Mouse (Mus musculus) frontal cortex, adult 2 months (tissue): ENCODE data around the gene Arvcf. TPM values are rescaled to one million over a fixed set of nuclear protein-coding genes. Genes with fewer than 3 reads are reported as not detected.

ENCODE experiments used
- DNase-seq, 2 experiments: peaks; one replicate each; pipeline ENCODE4 v3.0.0; 2022; ENCODE audit warnings: low spot score in 1 of 2; ENCODE audit errors: extremely low spot score in 1 of 2
- polyA plus RNA-seq: library from polyadenylated mRNA; depleted of rRNA; stranded (reverse); fragments of >200 nt; gene quantifications from 2 replicates; pipeline ENCODE4 v1.2.3, GENCODE M21; 2012

The Arvcf gene
- polyA plus RNA-seq, 1 experiment = 44.2 TPM

DNA sequence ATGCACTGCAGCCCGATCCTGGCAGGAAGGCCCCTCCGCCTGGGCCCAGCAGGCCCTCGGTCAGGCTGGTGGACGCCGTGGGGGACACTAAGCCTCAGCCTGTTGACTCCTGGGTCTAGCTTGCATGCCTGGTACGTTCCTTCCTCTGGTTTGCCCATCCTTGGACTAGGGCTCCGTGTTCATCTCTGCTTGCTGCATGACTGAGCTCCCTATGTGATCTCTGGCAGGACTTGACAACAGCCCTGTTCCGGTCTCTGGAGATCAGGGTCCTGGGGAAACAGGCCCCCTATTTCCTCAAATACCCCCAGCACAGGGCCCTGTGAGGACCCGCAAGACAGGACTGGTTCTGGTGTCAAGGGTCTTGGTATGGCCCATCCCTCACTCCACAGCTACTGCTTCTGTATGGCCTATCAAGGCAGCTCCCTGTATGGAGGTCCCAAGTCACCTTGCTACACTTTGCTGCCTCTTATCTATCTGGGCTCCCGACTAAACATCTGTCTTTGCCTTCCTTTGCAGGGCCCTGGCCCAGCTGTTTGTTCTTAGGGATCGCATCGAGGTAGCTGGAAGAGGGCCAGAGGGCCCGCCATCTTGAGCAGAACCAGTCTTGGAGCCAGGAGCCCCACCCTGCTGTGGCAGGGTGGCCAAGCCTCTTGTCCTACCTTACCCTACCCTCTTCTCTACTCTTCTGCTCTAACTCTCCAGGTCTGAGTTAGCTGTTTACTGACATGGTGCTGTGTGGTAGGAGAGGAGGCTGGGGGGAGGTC, 57.3 kb downstream of the Arvcf start:
- DNase-seq = no peak

DNA sequence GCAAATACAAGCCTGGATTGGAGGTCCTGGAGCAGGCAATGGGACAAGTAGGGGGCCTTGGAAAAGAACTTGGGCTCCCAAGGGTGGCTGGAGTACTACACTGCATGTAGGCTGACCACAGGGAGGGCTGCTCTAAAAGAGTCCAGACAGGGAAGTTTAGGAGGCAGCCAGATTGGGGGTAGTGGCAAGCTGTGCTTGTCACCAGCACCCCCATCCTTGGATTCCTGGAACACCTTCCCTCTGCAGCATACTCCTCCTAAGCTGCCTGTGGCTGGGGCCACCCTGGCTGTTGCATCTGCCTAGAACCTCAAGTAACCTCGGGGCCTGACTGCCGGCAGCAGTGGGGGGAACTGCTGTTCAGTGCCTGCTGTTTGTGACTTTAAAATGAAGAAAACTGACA, 57.9 kb downstream of the Arvcf start:
- no peak for DNase-seq

DNA sequence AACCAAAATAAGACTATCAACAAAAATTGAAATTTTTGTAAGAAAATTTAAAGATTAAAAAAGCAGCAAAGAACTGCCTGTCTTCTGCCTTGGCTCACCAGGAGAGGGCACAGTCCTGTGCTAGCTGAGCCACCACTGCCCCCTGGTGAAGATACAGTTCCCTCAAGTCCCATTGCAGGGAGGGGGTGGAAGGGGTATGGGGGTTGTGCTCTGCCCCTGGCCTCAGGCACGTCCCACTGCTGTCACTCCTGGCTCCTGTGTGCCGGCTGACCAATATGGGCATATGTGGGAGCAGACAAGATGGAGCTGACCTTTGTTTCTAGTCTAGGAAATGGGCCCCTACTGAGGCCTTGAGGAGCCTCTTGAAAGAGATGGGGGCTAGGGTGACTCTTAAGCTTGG, 58.3 kb downstream of the Arvcf start:
- peak in 1 of 2 experiments; percentile 71 for DNase-seq

DNA sequence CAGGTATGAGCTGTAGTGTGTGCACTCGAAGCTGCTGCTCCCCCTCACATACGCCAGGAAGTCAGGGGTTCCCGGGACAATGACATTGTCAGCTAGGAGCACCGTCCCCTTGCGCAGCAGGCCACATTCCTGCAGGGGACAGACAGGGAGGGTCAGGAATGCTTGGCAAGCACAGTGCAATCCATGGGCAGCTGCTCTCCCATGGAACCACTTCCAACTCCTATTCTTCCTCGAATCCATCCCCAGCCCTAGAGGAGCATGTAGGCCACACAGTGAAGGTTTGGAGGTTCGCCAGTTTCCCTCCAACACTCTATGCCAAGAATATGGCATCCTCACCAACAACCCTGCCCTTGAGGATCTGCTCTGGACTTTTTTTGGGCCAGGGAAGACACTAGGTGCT, 59.9 kb downstream of the Arvcf start:
- no peak for DNase-seq

GRCm38 (mm10) chr16:18409776-18410175, 61.8 kb downstream of the Arvcf start:
- no peak for DNase-seq

GRCm38 (mm10) chr16:18410418-18410817, 62.4 kb downstream of the Arvcf start:
- no peak for DNase-seq

DNA sequence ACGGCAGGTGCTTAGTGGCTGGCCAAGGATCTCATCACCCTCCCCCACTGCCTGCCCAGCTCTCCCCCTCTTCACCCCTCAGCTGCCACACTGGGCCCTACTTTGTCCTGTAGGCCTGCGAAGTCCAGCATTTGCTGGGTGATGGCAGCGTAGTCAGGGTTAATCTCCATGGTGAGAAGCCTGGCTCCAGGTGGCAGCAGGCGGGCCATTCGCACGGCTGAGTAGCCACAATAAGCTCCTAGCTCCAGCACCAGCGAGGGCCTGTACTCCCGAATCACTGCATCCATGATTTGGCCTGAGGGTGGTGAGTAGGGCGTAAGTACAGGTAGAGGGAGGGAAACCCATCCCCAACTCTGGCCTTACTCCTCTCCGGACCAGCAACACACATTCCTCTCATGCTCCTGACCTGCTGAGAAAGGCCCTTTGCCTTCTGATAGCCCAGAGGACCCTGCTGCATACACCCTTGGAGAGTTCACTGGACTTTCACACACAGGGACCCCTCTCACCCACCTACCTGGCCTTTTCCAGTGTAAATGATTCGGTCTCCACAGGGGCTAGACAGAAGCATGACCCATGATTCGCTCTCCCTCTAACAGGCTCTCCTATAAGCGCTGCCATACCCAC, 63.2 kb downstream of the Arvcf start:
- DNase-seq = no peak

DNA sequence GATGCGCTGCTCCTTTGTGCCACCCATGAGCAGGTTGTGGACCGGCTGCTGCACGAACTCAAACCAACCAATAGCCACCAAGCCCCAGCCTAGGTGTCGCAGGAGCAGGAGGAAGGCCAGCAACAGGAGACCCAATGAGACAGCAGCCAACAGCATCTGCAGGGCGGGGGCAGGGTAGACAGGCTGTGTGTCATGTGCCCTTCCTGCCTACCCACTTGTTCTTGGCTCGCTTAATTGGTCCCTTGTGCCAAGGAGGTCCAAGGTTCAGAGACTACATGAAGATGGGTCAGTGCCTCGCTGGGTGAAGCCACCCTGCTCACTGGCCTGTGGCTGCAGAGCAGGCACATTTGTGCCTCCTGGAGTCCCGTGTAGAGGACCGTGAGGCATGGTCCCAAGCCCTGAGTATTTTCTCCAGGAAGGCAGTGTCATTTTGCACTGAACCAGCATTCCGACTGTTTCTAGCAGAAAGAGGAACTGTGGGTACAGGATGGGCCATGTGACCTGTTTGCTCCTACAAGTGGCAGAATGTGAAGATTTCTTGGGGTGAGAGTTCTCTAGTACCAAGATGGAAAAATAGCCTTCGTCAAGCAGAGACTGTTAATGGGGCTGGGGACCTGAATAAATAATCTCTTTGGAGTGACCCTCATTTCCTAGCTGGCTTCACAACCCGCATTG, 64.0 kb downstream of the Arvcf start:
- DNase-seq = no peak

- DNase-seq = no peak
These were observed 65.2 kb downstream of the Arvcf start for GRCm38 (mm10) chr16:18413032-18413816.

DNA sequence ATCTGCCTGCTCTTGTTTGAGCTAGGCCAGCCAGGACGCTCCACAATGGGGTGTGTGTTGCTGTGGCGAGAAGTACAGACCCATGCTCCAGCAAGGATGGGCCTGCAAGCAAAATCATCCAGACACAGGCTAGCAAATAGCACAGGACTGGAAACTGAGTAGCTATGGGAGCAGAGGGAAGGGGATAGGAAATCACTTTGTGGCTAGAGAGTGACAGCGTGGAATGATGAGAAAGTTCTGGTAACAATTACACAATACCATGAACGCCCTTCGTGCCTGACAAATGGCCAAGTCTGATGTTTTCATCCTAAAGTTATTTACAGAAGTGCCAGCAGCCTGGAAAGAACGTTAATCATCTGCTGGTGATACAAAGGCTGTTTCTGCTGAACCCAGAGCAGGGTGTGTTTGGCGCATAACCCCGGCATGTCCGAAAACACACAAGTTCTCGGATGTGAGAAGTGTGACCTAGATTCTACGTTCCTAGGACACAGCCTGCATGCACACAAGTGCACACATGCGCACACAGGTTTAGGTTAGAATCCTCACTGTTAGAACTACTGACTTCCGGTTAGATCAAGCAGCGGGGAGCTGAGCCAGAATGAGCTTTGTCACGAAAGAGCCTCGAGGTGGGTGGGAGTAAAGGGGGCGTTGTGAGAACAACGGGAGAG, 68.2 kb downstream of the Arvcf start:
- peak in 1 of 2 experiments; percentile 78 for DNase-seq

DNA sequence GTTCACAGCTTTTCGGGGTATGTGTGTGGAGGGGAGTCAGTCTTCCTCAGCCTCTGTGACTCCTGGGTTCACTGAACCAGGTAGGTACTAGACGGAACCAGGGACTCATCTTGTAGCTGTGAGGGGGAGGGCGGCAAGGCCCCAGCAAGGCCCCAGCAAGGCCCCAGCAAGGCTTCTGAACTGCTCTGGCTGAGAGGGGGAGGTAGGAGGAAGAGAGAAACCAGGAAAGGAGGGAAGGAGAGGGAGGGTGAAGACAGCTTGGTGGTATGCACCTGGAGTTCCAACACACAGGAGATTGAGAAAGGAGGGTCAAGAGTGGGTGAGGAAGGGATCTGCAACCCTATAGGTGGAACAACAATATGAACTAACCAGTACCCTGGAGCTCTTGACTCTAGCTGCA, 68.9 kb downstream of the Arvcf start:
- DNase-seq = no peak

DNA sequence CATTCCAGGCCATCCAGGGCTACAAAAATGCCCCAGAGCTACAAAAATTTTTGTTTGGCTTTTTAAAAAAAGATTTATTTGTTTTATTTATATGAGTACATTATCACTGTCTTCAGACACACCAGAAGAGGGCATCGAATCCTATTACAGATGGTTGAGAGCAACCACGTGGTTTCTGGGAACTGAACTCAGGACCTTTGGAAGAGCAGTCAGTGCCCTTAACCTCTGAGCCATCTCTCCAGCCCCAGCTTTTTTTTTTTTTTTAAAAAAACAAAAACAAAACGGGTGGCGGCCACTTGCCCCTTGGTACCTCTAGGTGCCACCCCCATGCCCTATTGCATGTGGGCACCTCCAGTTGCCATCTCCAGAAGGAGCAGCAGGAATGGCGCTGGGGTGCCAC, 69.5 kb downstream of the Arvcf start:
- no peak for DNase-seq

DNA sequence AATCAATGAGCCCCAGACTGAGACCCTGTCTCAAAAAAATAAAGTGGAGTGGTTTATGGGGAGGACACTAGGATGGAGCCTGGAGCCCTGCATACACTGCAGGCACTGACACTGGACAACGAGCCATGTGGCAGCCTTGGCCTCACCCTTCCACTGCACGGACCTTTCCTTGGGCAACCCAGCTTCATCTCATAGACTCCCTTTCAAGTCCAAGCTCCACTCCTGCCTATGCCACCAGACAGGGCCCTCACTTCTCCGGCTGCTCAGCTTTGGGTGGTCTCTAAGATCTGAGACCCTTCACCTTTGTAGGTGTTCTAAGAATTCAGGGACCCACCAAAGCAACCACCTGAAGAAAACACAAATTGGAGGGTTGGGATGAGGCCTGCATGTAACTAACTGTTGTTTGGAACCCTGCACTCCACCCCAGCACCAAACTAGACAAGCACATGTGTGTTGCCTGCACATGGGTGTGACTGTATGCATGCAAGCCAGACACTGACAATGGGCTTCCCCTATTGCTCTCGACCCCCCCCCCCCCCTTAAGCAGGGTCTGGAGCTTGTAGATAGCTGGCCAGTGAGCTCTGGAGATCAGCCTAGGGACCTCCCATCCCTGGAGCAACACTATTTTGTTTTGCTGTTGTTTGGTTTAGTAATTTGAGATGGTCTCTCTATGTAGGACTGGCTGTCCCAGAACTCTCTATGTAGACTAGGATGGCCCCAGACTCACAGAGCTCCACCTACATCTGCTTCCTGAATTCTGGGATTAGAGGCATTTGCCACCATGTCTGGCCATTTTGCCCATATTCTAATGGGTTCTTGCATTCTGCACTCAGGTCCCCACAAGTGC, 71.0 kb downstream of the Arvcf start:
- DNase-seq = no peak

DNA sequence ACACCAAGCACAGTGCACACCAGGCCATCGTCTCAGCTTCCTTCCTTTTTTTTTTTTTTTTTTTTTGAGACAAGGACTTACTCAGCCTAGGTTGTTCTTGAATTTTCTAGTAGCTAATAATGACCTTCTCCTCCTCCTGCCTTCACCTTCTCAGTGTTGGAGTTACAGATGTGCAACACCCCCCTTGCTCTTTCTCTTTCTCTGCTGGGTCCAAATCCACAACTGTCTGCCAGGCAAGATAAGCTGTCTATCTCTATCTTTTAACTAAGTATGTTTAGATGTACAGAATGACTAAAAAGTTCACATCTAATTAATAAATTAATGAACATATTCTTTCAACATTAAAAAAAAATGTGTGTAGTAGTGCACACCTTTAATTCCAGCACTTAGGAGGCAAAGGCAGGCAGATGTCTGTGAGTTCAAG, 71.6 kb downstream of the Arvcf start:
- DNase-seq = no peak

DNA sequence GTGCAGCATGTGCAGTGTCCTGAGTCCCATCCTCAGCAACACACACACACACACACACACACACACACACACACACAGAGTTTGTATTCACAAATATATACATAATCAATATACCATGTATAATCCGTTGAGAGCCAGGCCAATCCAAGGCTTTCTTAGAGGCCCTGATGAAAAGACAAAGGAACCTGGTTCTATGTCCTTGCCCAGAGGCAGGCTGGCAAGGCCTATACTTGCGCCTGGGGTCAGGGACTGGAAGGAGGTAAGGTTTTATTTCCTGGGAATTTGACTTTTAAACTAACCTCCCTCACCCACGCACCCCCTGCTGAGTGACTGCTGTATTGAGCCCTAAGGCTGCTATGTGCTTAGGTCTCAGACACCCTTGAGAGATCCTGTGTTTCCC, 72.6 kb downstream of the Arvcf start:
- DNase-seq = no peak

DNA sequence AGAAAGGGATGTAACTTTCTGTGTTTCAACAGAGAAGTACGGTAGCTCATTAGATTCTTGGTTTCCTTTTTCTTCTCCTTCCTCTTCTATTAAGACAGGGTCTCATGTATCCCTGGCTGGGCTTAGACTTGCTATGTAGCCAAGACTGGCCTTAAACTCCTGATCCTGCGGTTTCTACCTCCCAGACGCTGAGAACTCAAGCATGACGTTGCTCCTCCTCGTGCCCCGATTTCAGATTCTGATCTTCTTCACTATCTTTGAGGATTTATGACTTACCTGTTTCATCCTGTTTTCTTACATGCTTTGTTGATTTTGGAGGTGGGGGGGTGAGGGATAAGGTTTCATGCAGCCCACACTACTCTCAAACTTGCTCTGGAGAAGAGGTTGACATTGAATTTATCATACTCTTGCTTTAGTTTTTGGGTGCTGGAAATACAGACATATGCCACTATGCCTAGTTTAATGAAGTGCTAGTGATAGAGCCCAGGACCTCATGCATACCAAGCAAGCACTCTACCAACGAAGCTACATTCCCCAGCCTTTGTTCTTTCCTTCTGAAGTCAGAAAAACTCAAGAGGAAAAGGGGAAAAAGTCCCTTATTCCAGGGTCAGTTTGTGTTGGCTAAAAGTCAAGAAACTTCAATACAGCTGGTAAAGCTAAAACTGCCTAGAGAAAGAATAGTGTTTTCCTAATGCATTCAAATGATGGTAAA, 75.4 kb downstream of the Arvcf start:
- DNase-seq = no peak

DNA sequence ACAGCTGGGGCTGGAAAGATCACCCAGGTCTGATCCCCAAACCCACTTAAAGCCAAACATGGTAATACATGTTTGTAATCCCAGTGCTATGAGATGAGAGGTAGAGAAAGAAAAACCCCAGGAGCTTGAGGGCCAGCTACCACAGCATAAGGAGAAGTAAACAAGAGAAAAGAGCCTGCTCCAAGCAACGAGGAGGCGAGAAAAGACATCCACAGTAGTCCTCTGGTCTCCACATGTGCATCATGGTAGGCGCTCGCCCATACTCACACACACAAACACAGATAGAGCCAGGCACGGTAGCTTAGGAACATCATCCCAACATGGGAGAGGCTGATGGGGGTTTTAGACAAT, 75.9 kb downstream of the Arvcf start:
- no peak for DNase-seq

DNA sequence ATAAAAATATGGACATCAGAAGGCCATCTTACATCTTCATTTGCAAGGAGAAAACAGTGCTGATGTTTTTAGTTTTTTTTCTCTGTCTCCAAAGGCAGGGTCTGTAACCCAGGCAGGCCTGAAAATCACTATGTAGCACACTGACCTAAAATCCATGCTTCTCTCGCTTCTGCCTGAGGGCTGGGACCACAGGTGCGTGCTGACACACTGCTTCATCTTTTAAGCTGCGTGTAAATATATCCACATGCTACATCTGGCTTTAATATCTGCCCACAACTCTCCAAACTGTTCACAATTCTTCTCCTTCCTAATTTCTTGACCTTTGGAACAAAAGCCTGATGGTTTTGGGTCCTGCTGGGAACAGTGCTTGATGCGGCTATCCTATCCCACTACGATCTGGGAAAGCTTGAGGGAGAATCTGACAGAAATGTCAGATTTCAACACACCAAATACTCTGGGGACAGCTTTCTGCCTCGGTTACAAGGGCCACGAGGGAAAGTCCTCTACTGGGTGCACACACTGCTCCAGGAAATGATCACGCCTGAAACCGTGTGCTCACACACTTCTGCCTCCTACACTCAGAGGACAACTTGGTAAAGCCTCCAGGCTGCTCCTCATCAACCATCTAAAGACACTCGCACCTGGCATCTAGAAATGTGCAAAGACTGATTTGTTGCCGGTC, 76.5 kb downstream of the Arvcf start:
- no peak for DNase-seq
